Mouse (Mus musculus): Measurements from ENCODE around the gene Kirrel.
A peak's percentile ranks its signal among the peaks of the same experiment; 100 is the strongest.

The Kirrel gene

DNA sequence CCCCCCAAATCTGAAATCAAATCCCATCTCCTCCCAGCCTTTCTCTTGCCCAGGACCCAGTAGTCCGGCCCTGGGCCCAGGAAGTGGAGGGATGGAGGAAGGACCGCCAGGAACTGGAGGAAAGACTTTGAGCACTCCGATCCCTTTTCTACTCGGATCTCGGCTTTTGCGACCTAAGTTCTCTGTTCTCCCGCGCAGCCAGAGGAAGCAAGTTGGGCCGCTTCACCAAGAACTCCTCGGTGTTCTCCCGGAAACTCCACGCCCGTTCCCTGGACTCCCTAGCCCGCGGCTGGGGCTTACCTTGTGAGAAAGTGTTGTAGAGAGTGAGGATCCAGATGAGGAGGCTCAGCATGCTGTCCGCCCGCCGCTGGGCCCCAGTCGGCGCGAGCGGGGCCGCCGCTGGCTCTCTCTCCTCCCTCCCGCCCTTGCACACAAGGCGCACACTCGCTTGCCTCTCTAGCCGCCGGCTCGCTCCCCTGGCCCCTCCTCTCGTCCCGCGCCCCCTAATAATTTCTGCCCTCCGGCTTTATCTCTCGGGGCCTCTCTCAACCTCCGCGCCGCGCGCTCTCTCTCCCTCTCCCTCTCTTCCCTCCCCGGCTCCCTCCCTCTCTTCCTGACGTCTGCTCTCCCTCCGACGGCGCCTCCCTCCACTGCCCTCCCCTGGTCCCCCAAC, at the start of gene Kirrel:
Kirrel (minus strand) TSS at position 652 of the 673 bp plus-strand sequence.
- DNase-seq: peak; percentile 97

DNA sequence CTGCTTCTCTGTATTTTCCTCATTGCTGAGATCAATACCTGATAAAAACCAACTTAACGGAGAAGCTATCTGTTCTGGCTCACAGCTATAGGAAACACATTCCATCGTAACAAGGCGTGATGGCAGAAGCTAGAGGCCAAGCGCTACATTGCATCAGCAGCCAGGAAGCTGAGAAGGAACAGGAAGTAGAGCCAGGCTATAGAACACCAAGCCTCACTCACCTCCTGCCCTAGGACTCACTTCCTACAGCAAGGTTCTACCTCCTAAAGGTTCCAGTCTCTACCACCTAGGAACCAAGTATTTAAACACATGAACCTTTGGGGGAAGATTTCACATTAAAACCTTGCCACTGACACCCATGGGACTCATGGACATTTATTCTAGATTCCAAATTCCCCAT, 49.1 kb upstream of the Kirrel start:
- no peak for DNase-seq

DNA sequence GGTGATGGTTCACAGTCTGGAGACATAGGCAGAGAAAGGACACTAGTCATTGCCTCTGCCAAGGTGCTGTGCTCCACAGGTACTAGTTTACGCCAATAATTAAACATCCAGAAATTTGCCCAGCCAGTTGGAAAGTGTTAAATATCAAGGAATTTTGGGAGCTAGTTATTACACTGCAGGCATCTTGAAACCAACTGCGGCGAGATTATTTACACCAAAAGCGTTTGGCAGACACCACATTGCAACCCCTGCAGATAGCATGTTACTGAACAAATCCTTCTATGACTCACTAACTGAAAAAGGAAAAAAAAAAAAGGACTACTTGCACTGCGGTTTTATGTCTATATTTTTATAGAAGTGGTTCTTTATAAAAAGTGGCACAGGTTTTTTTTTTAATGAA, 47.8 kb upstream of the Kirrel start:
- DNase-seq: no peak

DNA sequence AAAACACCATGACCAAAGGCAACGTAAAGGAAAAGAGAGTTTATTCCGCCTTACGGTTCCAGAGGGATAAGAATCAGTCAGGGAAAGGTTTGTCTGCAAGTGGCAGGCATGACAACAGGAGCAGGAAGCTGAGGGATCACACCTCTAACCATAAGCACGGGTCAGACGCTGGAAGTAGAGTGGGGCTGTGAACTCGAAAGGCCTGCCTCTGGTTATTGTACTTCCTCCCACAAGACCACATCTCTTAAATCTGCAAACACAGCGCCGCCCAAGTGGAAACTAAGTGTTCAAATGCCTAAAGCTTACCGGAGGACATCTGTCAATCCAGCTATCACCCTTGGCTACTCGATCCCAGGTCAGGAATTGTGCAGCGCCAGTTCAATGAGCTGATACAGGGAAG, 40.6 kb upstream of the Kirrel start:
- DNase-seq: peak; percentile 7

DNA sequence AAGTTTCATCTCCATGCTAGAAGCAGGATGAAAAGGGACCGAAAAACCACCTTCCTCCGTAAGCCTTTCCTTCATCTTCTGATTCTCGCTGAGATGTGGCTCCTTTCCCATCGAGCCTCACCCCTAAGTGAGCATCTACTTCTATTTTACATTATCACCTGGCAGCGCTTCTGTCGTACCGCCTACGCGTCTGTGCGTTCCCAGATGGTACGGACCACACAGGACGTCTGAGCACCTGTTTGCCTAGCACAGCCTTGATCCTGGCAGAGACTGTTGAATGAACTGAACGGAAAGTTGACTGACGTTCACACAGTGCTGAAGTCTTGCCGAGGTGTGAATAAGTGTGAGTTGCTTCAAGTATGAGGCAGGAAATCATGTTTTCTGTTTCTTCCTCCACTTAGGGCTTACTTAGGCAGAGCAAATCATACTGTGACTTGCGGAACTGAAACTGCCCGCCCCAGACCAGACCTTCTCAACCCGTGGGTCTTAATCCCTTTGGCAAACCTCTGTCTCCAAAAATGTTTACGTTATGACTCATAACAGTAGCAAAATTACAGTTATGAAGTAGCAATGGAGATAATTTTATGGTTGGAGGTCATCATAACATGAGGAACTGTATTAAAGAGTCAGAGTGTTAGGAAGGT, 39.8 kb upstream of the Kirrel start:
- DNase-seq: no peak

DNA sequence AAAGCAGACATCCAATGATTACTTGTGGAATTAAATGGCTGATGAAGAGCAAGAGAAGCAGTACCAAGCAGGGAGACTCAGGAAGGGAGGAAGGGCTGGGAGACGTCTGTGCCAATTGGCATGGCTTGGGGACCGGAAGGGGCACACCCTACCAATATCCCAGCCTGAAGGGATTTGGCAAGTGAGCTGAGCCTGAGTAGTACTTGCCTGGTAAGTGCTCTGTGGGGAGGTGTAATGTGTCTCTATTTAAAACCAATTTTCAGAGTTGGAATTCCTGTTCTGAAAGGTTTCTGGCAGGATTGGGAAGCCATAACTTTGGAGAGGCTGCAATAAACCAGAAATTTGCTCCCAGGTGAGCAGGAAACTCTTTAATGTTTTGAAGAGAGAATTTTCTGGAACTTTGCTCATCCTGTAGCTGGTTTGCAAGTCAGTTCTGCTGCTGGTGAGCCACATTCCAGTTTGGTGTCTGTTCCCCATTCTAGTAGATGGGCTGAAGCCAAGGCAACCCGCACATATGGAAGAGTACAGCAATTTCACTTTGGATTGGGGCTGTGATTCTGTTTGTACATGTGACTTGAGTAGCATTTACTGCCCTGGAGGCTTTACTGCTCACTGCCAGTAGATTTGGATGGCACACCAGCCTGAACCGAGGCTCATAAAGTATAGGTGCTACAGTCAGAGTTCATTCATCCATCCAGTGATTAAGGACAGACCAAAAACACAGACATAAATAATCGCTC, 32.0 kb upstream of the Kirrel start:
- DNase-seq: no peak

DNA sequence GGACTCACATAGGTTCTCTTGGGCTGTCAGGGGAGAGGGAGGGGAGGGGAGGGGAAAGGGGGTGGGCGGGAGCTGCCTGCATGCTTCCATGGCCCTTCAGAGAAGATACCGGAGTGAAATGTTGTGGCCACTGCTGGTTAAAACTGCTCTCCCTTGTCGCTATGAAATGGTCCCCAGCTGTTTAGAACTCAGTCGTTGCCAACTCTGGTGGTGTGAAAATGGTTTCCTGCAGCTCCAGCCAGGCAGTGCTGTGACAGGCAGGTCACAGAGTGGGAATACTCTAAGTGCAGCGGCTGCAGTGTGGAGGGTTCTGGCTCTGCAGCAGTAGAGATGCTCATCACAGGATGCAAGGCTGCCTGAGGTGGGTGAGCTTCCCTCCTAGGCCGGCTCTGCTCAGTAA, 22.1 kb upstream of the Kirrel start:
- DNase-seq: peak; percentile 14

DNA sequence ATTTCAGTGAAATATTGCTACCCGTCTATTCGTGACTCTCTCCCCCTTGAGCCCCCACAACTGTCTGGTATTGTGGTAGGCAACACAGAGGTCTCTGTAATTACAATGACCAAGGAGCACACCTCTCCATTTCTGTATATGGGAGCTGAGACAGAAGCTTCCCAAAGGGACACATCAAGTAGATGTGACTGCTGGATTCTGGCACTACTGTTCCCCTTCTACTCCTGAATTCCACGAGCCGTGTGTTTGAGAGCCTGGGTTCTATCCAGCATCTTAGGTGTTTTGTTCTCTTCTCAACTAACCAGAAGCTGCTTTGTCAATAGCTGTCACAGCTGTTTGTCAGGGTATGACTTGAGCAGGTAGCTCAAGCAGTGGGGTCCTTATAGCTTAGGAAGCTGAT, 20.5 kb upstream of the Kirrel start:
- no peak for DNase-seq

DNA sequence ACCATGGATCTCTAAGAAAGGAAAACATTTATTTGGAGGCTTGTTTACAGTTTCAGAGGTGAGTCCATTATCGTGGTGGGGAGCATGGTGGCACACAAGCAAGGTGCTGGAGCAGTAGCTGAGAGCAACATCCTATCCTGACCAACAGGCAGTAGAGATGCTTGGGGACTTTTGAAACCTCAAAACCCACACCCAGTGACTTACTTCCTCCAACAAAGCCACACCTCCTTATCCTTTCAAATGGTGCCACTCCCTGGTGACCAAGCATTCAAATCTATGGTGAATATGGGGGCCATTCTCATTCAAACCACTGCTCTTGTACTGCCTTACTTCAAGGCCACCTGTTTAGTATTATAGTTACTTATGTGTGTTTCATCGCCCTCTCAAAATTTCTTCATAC, 20.0 kb upstream of the Kirrel start:
- DNase-seq: no peak

DNA sequence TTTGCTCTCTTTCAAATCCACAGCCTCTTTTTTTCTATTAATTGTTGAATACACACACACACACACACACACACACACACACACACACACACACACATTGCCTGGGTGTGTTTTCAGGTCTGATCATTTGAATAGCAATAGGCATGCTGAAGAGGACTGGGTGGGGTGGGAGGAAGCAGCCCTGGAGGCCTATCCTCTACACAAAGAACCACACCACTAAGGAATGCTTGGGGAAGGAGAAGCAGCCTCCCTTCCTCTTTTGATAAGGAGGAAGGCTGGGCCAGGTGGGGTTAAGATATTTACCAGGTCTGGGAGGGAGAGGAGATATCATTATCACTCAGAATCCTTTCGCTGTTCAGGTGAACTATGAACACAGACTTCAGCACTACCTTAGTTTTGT, 19.2 kb upstream of the Kirrel start:
- DNase-seq: no peak

DNA sequence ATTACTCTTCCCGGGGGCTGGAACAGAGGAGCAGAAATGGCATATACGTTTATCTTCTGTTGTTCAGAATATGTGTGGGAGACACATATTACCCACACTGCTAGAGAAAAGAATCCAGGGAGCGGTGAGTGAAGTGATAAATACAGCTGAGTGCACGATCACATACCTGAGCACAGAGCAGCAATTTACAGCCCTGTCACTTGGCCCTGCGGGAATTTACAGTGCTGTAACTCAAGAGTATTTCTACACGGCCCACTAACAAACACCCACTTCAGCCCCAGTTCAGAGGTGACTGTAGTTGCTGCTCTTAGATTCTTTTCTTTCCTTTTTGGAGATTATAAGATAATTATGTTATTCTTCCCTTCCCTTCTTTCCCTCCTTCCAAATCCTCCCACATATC, 18.8 kb upstream of the Kirrel start:
- no peak for DNase-seq

DNA sequence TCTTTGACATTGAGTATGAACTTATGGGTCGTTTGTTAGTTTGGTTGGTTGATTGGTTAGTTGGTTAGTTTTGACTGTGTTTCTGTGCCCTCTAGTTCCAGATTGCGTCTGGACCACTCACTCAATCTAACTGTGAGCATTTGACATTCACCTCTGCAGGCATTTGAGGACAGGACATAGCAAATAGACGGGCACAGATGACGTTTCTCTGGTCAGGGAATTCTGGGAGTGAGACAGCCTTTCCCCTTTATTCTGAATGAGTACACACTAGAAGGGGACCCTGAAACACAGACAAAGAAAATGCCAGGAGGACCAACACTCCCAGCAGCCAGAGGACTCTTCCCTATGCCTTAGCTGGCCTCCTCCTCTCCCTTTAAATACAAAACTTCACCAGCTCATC, 2.1 kb upstream of the Kirrel start:
- DNase-seq: no peak

DNA sequence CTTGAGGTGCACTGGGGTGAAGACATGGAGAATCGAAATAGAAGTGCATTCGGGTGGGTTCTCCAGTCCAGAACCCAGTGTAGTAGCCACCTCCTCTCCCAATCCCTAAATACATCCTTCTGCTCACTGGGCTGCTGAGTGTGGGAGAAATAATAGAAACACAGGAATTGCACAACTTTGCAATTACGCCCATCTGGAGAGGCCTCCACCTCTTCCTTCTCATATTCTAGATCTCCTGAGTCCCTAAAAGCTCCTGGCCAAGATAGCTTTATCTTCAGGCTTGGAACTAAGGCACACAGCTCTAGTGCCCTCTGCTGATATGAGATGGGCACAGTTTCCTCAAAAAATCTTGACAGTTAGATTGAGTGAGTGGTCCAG, 880 bp upstream of the Kirrel start:
- peak; percentile 74 for DNase-seq

DNA sequence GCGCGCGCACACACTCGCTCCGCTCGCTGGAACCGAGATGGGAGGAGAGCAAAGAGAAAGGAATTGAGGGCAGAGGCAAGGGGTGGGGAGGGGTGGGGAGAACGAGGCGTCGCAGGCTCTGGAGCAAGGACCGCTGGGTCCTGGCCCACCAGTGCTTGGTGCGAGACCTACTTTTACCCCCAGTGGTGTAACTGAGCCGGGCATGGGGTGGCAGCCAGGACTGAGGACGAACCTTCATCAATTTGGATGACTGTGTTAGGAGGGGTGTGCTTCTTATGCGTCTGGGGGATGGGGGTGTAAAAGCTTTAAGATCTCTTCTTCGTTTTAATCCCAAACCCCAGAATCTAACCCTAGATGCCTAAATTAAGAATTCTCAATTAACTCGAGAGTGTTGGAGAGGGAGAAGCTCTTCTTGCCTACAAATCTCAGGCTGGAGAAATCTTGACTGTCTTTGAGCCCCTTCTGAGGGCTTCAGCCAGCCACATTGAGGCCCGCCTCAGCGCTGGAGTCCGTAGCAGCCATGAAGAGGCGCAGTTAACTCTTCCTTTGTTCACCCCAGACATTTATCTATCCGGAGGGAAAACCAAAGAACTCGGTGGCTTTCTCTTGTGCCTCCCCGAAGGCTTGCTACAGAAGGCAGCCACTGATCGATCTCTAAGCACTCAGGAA, 356 bp upstream of the Kirrel start:
- no peak for DNase-seq

DNA sequence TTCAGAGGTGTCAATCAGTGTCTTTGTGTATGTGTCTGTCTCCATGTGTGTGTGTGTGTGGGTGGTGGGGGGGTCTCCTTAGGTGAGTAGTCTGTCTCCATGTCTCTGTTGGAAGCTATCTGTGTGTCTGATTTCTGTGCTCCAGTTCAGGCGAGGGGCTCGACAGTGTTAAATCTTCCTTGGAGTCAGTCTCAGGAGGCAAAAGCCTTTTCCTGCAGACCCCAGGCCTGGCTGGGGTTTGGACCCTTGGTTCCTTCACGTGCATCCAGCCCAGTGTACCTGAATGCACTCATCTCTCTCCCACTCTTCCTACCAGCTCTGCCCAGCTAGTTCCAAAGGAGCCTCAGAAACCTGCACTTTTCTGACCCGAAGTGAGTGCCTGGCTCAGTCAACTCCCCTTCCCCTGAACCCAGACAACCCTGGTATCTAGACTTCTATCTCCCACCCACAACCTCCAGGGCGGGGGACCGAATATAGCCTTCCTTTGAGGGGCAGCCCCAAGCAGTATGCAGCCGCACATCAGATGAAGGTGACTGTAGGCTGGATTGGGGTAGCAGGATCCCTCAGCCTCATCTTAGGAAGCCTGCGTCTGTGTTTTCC, 961 bp downstream of the Kirrel start:
- peak; percentile 18 for DNase-seq

DNA sequence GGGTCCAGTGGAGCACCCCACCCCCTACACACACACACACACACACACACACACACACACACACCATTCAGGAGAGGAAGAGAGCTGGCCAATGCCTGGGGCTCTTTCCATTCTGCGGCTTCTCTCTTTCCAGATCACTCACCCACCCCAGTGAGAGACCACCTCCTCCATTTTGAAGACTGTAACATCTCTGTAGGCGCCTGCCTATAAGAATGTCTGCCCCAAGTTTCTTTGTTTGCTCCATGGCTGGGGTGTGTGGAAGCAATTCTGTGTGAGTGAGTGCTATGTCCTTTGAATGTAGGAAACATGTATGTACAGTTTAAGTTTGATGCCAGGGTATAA, 1.5 kb downstream of the Kirrel start:
- peak; percentile 50 for DNase-seq

DNA sequence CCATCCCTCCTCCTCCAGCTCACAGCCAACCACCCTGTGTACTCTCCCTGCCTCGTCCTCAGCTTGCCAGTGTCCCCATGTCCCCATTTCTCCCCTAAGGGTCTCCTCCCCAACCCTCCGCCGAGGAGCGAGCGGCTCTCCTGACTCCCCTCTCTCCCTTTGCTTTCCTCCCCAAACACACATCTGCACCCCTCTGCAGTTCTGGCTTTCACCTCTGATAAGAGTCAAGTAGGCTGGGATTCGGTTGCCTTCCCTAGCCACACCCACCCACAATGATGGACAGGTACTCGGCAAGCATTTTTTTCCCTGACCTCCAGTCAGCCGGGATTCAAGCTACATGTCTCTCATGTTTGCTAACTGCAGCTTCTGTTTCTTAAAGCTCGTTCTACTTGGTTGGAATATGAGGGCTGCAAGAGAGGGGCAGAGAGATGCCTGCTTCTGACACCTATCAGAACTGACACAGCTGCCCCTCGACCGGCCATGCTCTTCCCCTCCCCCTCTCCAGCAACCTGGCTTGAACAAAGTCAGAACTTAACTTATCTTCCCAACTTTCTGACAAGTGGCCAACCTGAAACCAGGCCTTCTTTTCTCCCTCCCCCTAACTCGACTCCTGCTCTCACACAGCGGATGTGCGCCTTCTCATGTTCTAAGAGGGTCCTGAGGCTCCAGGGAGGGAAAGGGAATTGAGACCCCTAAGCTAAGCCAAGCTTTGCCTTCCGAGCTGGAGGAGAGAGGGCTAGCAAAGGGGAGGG, 2.0 kb downstream of the Kirrel start:
- DNase-seq: peak; percentile 75

DNA sequence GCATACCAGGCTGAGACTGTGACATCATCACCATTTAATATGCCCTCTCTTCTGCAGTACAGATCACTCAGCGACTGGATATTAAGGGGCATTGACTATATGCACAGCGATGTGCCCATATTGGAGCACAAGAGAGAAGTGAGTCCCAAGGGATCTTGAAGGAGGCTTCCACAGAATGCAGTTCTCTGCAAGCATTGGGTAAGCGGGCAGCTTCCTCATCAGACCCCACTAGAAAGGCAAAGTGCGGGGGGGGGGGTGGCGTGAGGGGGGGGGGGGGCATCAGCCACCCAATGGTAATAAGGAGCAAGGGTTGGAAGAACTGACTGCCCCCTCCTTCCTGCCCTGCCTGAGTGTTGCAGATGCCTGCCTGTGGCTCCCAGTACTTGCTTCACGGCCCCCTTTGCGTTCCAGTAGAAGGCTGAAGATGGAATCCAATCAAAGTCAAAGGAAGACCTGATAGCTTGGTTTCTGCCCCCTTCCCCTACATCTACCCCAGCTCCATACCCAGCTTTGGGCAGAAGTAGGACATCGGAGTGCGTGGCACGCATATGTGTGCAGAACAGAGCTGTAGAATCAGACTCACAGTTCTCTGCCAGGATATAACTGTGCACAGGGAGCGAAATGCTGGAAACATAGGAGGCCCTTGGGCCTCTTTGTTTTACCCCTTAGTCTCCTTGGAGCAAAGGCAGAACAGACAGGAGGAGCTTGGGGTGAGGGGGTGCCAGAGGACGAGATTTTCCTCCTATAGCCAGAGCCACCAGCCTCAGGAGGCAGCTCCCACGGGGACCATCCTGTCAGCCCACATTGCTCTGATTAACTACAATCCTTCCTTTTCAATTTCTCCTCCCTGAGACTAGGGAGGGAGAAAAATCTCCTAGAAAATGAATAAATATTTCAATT, 3.1 kb downstream of the Kirrel start:
- peak; percentile 50 for DNase-seq

DNA sequence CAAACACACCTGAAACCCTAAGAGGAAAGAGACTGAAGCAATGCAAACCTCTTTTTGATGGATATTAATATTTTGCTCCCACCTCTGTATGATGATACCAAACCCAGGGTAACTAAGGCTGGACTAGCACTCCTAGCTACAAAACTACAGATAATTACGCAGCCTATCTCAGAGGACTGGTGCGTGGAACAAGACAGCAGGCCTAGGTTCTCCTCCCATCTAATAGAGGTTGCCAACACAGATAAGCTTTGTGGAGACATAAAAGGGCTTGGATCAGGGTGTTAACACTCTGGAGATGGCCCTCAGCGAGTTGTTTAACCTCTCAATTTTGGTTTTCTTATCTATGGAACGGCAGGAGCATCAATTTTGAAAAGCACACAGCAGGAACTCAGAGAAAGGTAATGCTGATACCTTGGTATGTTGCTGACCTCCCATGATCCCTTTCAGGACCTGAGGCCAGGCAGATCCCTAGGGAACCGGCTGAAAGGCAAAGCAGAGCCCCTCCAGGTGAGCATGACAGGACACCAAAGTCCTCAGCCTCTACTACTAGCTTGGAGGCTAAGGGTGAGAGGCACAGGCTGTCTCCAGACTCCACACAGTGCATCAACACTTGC, 5.0 kb downstream of the Kirrel start:
- no peak for DNase-seq

DNA sequence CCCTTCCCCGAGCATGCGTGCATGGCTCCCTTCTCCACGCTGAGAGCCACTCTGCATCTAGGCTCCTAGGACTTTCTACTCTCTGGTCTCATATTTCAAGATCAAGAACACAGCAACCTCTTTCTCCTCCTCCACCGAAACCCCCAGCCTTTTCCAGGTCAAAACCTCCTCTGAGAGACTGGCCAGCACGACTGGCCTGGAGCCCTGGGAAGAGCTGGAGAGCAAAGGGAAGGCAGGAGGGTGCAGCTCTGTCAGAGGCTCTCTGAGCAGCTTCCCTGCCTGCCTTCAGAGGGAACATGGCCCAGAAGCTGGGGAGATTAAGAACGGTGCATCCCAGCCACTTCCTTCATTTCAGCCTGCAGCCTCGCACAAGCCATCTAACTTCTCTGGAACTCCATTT, 5.8 kb downstream of the Kirrel start:
- DNase-seq: no peak

DNA sequence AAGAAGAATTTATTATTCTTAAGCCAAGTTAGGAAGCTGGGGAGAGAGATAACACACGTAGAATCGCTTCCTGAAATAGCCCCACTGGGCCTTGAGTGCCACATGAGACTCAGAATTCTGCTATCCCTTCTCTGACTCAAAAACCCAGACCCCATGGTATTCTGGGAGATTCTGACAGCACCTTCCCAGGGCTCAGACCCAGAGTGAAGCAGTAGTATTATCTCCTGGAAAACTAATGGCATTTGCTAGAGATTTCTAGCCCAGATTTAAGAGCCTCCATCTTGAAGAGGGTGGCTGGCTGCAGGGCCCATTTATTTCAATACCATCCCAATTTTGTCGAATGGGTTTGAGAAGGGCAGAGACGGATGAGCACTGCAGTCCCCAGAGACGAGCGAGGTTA, 6.9 kb downstream of the Kirrel start:
- no peak for DNase-seq
